Mouse (Mus musculus): ENCODE results near the gene Dlx4.

DNA sequence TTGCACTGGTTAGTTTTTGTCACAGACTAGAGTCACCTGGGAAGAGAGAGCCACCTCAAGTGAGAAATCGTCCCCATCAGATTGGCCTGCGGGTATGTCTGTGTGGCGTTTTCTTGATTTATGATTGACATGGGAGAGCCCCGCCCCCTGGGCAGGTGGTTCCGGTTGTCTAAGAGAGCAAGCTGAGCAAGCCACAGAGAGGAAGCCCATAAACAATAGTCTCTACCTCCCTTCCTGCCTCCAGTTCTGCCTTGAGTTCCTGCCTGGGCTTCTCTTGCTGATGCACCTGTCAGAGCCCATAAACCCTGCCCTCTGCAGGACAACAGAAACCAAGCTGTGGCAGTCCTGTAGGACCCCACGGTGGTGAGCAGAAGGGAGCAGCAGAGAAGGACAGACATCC is 12.7 kb downstream of the Dlx4 start:
- TF ChIP-seq GATA1 (IDR thresholded peaks at IDR 0.05; ENCODE audit: borderline replicate concordance, low read length) (no peak), FLI1 (IDR thresholded peaks at IDR 0.05; ENCODE audit: low read length) (no peak)
